Mouse (Mus musculus) kidney, adult 2 months (tissue): Measurements from ENCODE around the gene Atrnl1.

Experiments
- CTCF ChIP-seq: fragments of 200-500 bp; conservative IDR thresholded peaks from 2 replicates; pipeline ENCODE4 v1.5.1; 2011; ENCODE audit warnings: low read depth, mild to moderate bottlenecking, control low read depth, low read length, moderate library complexity, mixed read lengths; ENCODE audit not compliant: insufficient read depth, insufficient read length
- POLR2A ChIP-seq: fragments of 200-500 bp; IDR thresholded peaks from one replicate; pipeline ENCODE4 v1.6.1; 2011; ENCODE audit warnings: low read depth, low read length, control low read depth

DNA sequence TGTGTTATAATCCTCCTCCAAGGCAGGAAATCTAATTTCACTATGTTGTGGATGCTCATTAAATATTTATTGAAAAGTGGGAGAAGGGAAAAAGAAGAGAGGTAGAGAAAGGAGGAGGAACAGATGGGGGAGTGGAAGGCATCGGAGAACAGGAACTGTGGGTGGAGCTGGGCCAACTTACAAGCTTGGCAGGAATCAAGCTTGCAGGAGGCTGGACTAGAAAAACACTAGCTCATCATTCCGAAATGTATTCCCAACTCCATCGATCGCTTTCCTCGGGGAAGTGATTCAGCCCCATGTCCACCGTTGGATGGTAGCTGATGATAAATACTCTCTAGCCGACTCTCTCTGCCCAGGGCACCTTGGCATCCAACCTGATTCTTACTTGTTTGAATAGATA is 29.9 kb upstream of the Atrnl1 start:
- TF ChIP-seq CTCF: no peak
- no peak for TF ChIP-seq POLR2A
